Mouse (Mus musculus) gastrocnemius, adult 18-20 months (tissue): ENCODE results near the gene Doc2g. TPM values are rescaled to one million over a fixed set of nuclear protein-coding genes. Genes with fewer than 3 reads are reported as not detected.
"Not testable (repeated sequence)": the region's sequence is repeated elsewhere in the genome, so short reads cannot be mapped to it uniquely, and the experiment has no call there.

ENCODE experiments used
- DNase-seq: peaks from one replicate; pipeline ENCODE4 v3.0.0; 2021; ENCODE audit warnings: low spot score
- total RNA-seq, 2 experiments: library from RNA; stranded (reverse); gene quantifications; 2 replicates each; pipeline ENCODE4 v1.2.3; 2021

Doc2g gene
- total RNA-seq, 2 experiments from 2014 or later: 0.82 to 1.00 TPM

GRCm38 (mm10) chr19:4015635-4016034 is 12.5 kb downstream of the Doc2g start:
- DNase-seq: no peak

- no peak for DNase-seq
These were observed 14.9 kb downstream of the Doc2g start for GRCm38 (mm10) chr19:4017921-4018587.

GRCm38 (mm10) chr19:4018743-4019583 is 15.8 kb downstream of the Doc2g start:
- peak; percentile 92 for DNase-seq

- no peak for DNase-seq
These were observed 20.1 kb downstream of the Doc2g start for GRCm38 (mm10) chr19:4023185-4023584.

GRCm38 (mm10) chr19:4027576-4027975 is 24.5 kb downstream of the Doc2g start:
- no peak for DNase-seq

GRCm38 (mm10) chr19:4032668-4033067 is 29.6 kb downstream of the Doc2g start:
- DNase-seq: no peak

- DNase-seq: no peak
These were observed 30.2 kb downstream of the Doc2g start for GRCm38 (mm10) chr19:4033298-4033697.

GRCm38 (mm10) chr19:4033742-4034141 is 30.6 kb downstream of the Doc2g start:
- no peak for DNase-seq

GRCm38 (mm10) chr19:4036327-4037045 is 33.4 kb downstream of the Doc2g start:
- DNase-seq: no peak

GRCm38 (mm10) chr19:4037154-4037787 is 34.2 kb downstream of the Doc2g start:
- not testable (repeated sequence) for DNase-seq

GRCm38 (mm10) chr19:4037788-4038232 is 34.7 kb downstream of the Doc2g start, which contains the start of gene Gstp1:
Gene Gstp1, minus strand, starts transcription at chr19:4037985.
- DNase-seq: peak; percentile 92

GRCm38 (mm10) chr19:4040941-4041340 is 37.8 kb downstream of the Doc2g start:
- not testable (repeated sequence) for DNase-seq

GRCm38 (mm10) chr19:4041500-4041899 is 38.4 kb downstream of the Doc2g start:
- not testable (repeated sequence) for DNase-seq

GRCm38 (mm10) chr19:4042124-4042523 is 39.0 kb downstream of the Doc2g start:
- peak; percentile 70 for DNase-seq

- not testable (repeated sequence) for DNase-seq
These were observed 41.0 kb downstream of the Doc2g start for GRCm38 (mm10) chr19:4044109-4044508.

- peak; percentile 88 for DNase-seq
These were observed 43.1 kb downstream of the Doc2g start, which contains the start of gene Gstp2 for GRCm38 (mm10) chr19:4045966-4046865. Gene Gstp2, minus strand, starts transcription at chr19:4046023.

- no peak for DNase-seq
These were observed 43.7 kb downstream of the Doc2g start for GRCm38 (mm10) chr19:4046866-4047254.

GRCm38 (mm10) chr19:4047859-4048258 is 44.7 kb downstream of the Doc2g start:
- peak; percentile 79 for DNase-seq

- DNase-seq: not testable (repeated sequence)
These were observed 46.0 kb downstream of the Doc2g start for GRCm38 (mm10) chr19:4049069-4049468.

GRCm38 (mm10) chr19:4051016-4051415 is 47.9 kb downstream of the Doc2g start:
- DNase-seq: no peak
